Mouse (Mus musculus) midbrain, postnatal 0 days (tissue): Measurements from ENCODE around the gene Ms4a14. TPM values are rescaled to one million over a fixed set of nuclear protein-coding genes. Genes with fewer than 3 reads are reported as not detected.
"Not testable (repeated sequence)": the region's sequence is repeated elsewhere in the genome, so short reads cannot be mapped to it uniquely, and the experiment has no call there.

Experiments used
- ATAC-seq: fragments of 200-750 bp; cut with Nextera tagmentation; 2 replicates; pipeline ENCODE4 v1.8.0; 2017; ENCODE audit warnings: moderate number of reproducible peaks, mild to moderate bottlenecking, moderate TSS enrichment, moderate library complexity; ENCODE audit not compliant: low FRiP score
- DNase-seq: peaks from one replicate; pipeline ENCODE4 v3.0.0-alpha.2; 2015; ENCODE audit warnings: low spot score
- H3K27ac ChIP-seq: fragments of 300-500 bp; sonication (generic); 2 replicates; pipeline ENCODE4 v1.5.1; 2014; ENCODE audit warnings: low read depth, mild to moderate bottlenecking, low read length, mixed read lengths
- H3K27me3 ChIP-seq: fragments of 300-500 bp; sonication (generic); 2 replicates; pipeline ENCODE4 v1.6.1; 2014; ENCODE audit warnings: low read length, control low read depth, mixed read lengths; ENCODE audit not compliant: insufficient read depth
- H3K36me3 ChIP-seq: fragments of 300-500 bp; sonication (generic); 2 replicates; pipeline ENCODE4 v1.6.1; 2014; ENCODE audit warnings: low read length, control low read depth, mixed read lengths; ENCODE audit not compliant: insufficient read depth
- H3K4me1 ChIP-seq: fragments of 300-500 bp; sonication (generic); 2 replicates; pipeline ENCODE4 v1.6.1; 2014; ENCODE audit warnings: mild to moderate bottlenecking, control low read depth, antibody characterized with exemption, low read length, mixed read lengths; ENCODE audit not compliant: insufficient read depth
- H3K4me2 ChIP-seq: fragments of 300-500 bp; sonication (generic); 2 replicates; pipeline ENCODE4 v1.6.1; 2014; ENCODE audit warnings: low read depth, mild to moderate bottlenecking, low read length, mixed read lengths; ENCODE audit not compliant: poor library complexity, severe bottlenecking
- H3K4me3 ChIP-seq: fragments of 300-500 bp; sonication (generic); 2 replicates; pipeline ENCODE4 v1.5.1; 2014; ENCODE audit warnings: low read depth, mild to moderate bottlenecking, low read length, moderate library complexity
- H3K9ac ChIP-seq: fragments of 300-500 bp; sonication (generic); replicated peaks from 2 replicates; pipeline ENCODE4 v1.6.1; 2014; ENCODE audit warnings: mild to moderate bottlenecking, low read length, moderate library complexity, mixed read lengths; ENCODE audit not compliant: poor library complexity, severe bottlenecking
- H3K9me3 ChIP-seq: fragments of 300-500 bp; sonication (generic); 2 replicates; pipeline ENCODE4 v1.6.1; 2016; ENCODE audit warnings: low read length, control low read depth
- CTCF ChIP-seq: IDR thresholded peaks from 2 replicates; pipeline ENCODE4 v1.5.1; 2016; ENCODE audit warnings: antibody characterized with exemption, mild to moderate bottlenecking
- WGBS: fragments of 180-500 bp; shearing (Covaris S2); extraction: QIAGEN DNeasy Blood & Tissue Kit; methylation state at CpG from one replicate; pipeline ENCODE4 v1.1.7; 2014; 5-methylcytosine and 5-hydroxymethylcytosine counted together
- polyA plus RNA-seq: library from polyadenylated mRNA; unstranded; fragments of >200 nt; fragmentation: Nextera tagmentation; extraction: Ambion mirVana; gene quantifications from 2 replicates; pipeline ENCODE4 v1.2.1, GENCODE M21; 2015
- total RNA-seq: library from RNA; depleted of rRNA; stranded (reverse); fragments of >200 nt; gene quantifications from 2 replicates; pipeline ENCODE4 v1.2.3, GENCODE M21; 2014

Ms4a14 gene
- total and polyA plus RNA-seq, 2 experiments from 2014 or later, result 0.06 to 0.11 TPM

DNA sequence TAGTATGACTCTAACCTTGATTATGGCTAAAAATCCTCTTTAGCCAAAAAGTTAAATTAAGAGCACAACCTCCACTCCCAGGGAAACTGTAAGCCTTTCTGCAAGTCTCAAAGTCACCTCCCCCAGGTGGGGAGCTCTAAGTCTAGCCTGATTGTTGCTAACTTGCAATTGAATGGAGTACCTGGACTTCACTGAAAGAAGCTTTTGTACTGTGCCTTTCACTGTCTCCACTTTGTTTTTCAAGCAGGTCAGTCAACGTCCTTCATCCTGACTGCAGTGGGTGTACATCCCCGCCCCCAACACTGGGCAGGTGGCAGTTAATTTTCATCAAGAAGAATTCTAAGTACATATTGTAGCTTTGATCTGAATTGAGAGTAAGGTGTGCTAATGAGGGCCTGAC, 15.3 kb downstream of the Ms4a14 start:
- no peak for TF ChIP-seq CTCF
- Histone ChIP-seq H3K9ac (no peak overlapping the region), H3K4me2 (no peak overlapping the region), H3K4me1 (no peaks in the 10 kb centered on the region), H3K36me3 (no peaks in the 10 kb centered on the region), H3K27me3 (no peaks in the 10 kb centered on the region), H3K9me3 (no peaks in the 10 kb centered on the region), H3K27ac (no peak overlapping the region), H3K4me3 (no peak overlapping the region)
- DNase-seq, result no peak
- 44% methylated on average over 2 of the region's 2 CpGs for WGBS
- no peak for ATAC-seq

DNA sequence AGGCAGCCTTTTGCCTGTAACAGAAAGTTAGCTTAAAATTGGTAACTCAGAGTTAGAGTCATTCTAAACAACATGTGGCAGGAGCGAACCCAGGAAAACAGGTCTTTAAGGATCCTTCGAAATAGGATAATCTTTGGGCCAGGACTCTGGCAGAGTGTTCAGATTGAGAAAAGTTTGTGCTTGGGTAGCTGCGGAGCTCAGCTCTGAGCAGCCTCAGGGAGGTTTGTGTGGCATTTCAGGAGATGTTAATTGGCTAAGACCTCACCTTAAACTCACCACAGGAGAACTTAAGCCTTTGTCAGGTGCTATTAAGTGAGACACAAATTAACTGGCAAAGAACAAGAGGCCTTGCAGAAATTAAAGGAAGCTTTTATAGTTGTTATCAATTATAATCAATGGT, 20.6 kb downstream of the Ms4a14 start:
- H3K27me3 ChIP-seq, ATAC-seq, H3K4me3 ChIP-seq: not testable (repeated sequence)

DNA sequence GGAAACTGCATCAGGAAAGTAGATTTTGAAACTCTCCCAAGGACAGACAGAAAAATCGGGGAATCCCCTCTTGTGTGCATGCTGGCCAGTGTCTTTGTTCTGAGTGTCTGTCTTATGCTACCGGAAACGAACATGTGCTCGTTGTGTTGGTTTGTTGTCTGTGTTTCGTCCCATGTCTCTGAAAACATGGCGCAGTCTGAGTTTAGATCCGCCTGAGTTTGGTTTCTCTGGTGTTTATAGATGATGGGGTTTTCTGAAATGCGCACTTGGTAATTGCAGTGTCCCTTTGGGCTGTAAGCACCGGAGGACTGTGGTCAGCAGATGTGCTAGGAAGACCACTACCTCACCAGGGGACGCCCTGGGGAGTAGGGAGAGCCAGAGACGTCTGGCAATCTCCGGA, 21.3 kb downstream of the Ms4a14 start:
- no peak for TF ChIP-seq CTCF
- peak overlapping the region; percentile 25 for H3K4me3 ChIP-seq
- no peaks in the 10 kb centered on the region for H3K9me3 ChIP-seq
- H3K36me3 ChIP-seq, result no peaks in the 10 kb centered on the region
- no peak overlapping the region for H3K9ac ChIP-seq
- H3K27ac ChIP-seq, result no peak overlapping the region
- H3K27me3 ChIP-seq, result no peaks in the 10 kb centered on the region
- peak overlapping the region; percentile 36 for H3K4me2 ChIP-seq
- WGBS, result 12% methylated on average over 12 of the region's 12 CpGs
- no peak for ATAC-seq
- no peaks in the 10 kb centered on the region for H3K4me1 ChIP-seq
- DNase-seq, result peak; percentile 4

More for the DNA sequence above, 20.6 kb downstream of the Ms4a14 start:
- H3K9ac ChIP-seq, DNase-seq, H3K4me2 ChIP-seq, H3K36me3 ChIP-seq, H3K9me3 ChIP-seq, H3K27ac ChIP-seq, H3K4me1 ChIP-seq: not testable (repeated sequence)
- 17% methylated on average over 3 of the region's 3 CpGs for WGBS

DNA sequence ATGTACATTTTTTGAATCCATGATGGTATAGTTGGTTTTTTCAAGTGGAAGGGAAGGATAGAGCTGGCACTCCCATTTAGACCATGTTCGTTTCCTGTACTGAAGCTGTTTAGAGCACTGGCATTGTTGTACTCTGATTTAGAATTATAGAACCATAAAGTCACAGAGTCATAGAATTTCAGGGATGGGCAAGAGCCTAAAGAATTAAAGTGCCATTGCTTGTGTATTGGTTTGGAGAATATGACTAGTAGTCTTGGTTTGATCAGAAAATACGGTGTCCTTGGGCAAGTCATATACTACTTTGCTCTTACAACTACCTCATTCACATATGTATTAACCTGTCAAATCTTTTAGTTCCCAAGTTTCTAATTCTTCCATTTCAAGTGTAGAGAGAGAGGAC, 30.5 kb downstream of the Ms4a14 start, which contains the start of gene Ms4a5:
Gene Ms4a5, minus strand, starts transcription at position 101 of the 400 bp plus-strand sequence.
- 95% methylated on average over 2 of the region's 2 CpGs for WGBS
- Histone ChIP-seq H3K4me3 (no peak within 1 kb of the TSS), H3K9me3 (no peaks in the 10 kb centered on the region), H3K4me1 (no peaks in the 10 kb centered on the region), H3K4me2 (no peak within 1 kb of the TSS), H3K27me3 (no peaks in the 10 kb centered on the region), H3K9ac (no peak within 1 kb of the TSS), H3K36me3 (no peaks in the 10 kb centered on the region), H3K27ac (no peak within 1 kb of the TSS)
- ATAC-seq, result no peak
- no peak for TF ChIP-seq CTCF
- no peak for DNase-seq

DNA sequence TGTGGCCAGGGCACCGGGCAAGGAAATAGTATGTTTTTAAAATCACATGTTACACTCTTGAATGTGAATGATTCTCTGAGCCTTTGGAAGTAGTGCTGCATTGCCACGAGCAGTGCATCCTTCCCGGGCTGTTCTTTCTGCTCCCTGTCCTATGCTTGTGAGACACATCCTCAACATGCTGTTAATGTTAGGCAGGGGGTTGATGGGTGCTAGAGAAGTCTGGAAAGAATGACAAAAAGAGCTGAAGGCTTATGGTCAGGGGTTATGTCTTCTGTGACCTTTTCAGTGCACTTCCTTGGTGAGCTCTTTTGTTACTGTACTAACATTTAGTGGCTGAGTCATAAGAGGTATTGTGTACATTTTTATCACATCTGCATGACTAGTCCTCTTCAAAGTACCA, 34.0 kb downstream of the Ms4a14 start:
- Histone ChIP-seq H3K4me3 (no peak overlapping the region), H3K4me1 (no peaks in the 10 kb centered on the region), H3K4me2 (no peak overlapping the region), H3K27me3 (no peaks in the 10 kb centered on the region), H3K36me3 (no peaks in the 10 kb centered on the region), H3K9ac (no peak overlapping the region), H3K9me3 (no peaks in the 10 kb centered on the region), H3K27ac (no peak overlapping the region)
- no peak for DNase-seq
- ATAC-seq, result no peak
- 86% methylated on average over 3 of the region's 3 CpGs for WGBS
- TF ChIP-seq CTCF, result no peak

GRCm38 (mm10) chr19:11276431-11276830, 37.8 kb downstream of the Ms4a14 start:
- Histone ChIP-seq H3K27me3 (no peaks in the 10 kb centered on the region), H3K9ac (no peak overlapping the region), H3K27ac (no peak overlapping the region), H3K4me2 (no peak overlapping the region), H3K36me3 (no peaks in the 10 kb centered on the region), H3K4me1 (no peaks in the 10 kb centered on the region), H3K4me3 (no peak overlapping the region), H3K9me3 (no peaks in the 10 kb centered on the region)
- WGBS, result 72% methylated on average over 5 of the region's 5 CpGs
- no peak for DNase-seq
- no peak for TF ChIP-seq CTCF
- ATAC-seq, result no peak
